Mouse (Mus musculus) liver, embryonic 14.5 days (tissue): ENCODE measurements around the gene Capzb.

Experiments used
- CTCF ChIP-seq: IDR thresholded peaks from 2 replicates; pipeline ENCODE4 v1.5.1; 2016; ENCODE audit warnings: antibody characterized with exemption, low read depth, control low read depth
- EP300 ChIP-seq: IDR thresholded peaks from 2 replicates; pipeline ENCODE4 v1.6.1; 2016; ENCODE audit warnings: antibody characterized with exemption, low read depth

DNA sequence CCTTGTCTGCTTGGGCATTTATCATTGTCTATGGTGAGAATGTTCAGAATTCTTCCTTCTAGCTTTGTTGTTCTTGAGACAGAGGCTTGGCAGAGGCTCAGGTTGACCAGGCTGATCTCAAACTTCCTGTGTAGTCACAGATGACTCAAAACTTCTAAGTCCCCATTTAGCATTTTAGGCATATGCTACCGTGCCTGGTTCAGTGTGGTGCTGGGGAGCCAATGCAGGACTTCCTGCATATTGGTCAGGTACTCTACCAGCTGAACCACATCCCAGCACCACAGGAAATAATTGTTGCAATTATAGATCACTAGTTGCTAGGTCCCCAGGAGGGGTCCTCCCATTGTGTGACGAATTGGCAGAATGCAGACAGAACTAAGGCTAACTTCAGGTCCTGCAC, 10.7 kb downstream of the Capzb start:
- no peak for TF ChIP-seq CTCF
- TF ChIP-seq EP300: no peak
